Comparison of ENCODE assay signal across 28 mouse cellular contexts in genomic region chr5:91993061-91993460, GRCm38 (mm10). TPM values are rescaled to one million over a fixed set of nuclear protein-coding genes. Genes with fewer than 3 reads are reported as not detected.
DNase-seq lines count a peak whose midpoint lies in the region; TF ChIP-seq lines count a peak whose summit lies in the region.
"Had no signal": no experiment of that assay in that cellular context is flagged by ENCODE, and none has a peak within 500 bp of the region (broad histone marks: within the 10 kb centered on the region; RNA-seq: fewer than 3 reads in every experiment).

No protein-coding gene starts in this region.

- no peak for TF ChIP-seq CTCF in MEL (IDR thresholded peaks at IDR 0.05 in 2 of 3, conservative IDR thresholded peaks at IDR 0.05 in 1 of 3; ENCODE audit: control insufficient read depth in 1 of 3, insufficient read depth in 1 of 3, low read depth in 2 of 3, low read length in 3 of 3, poor library complexity in 1 of 3, severe bottlenecking in 1 of 3)

- no peaks in the 10 kb centered on the region for H3K79me2 ChIP-seq in MEL (ENCODE audit: control insufficient read depth, insufficient read depth, low read length, poor library complexity)

- H3K4me1 ChIP-seq in MEL (ENCODE audit: control insufficient read depth in 1 of 2, insufficient read depth in 2 of 2, low read length in 2 of 2): peaks cover 4 to 21% of the 10 kb centered on the region in 2 experiments; a peak in 3 of 4 replicates
- H3K4me1 ChIP-seq: embryonic facial prominence, embryonic 10.5 days; embryonic facial prominence, embryonic 12.5 days; forebrain, embryonic 12.5 days had no signal

- H3K27ac ChIP-seq in MEL (ENCODE audit: control insufficient read depth, low read depth, low read length): no peak overlapping the region
- H3K27ac ChIP-seq: embryonic facial prominence, embryonic 10.5 days; embryonic facial prominence, embryonic 12.5 days; forebrain, embryonic 12.5 days had no signal

- H3K9ac ChIP-seq in MEL (ENCODE audit: control insufficient read depth, low read depth, low read length, poor library complexity, severe bottlenecking): no peak overlapping the region
- H3K9ac ChIP-seq: embryonic facial prominence, embryonic 12.5 days; forebrain, embryonic 12.5 days had no signal

- peaks cover 0 to 15% of the 10 kb centered on the region in 2 experiments; a peak in 2 of 4 replicates for H3K36me3 ChIP-seq in MEL (ENCODE audit: control insufficient read depth in 1 of 2, insufficient read depth in 2 of 2, low read length in 2 of 2)
- no peaks in the 10 kb centered on the region for H3K36me3 ChIP-seq in splenic B cell, adult 2 months (ENCODE audit: control insufficient read depth, insufficient read depth, low read length, poor library complexity, severe bottlenecking)
- H3K36me3 ChIP-seq: embryonic facial prominence, embryonic 10.5 days; embryonic facial prominence, embryonic 12.5 days; forebrain, embryonic 12.5 days; G1E had no signal

- H3K4me3 ChIP-seq in MEL (ENCODE audit: control insufficient read depth in 1 of 2, insufficient read depth in 1 of 2, low read depth in 2 of 2, low read length in 2 of 2): no peak overlapping the region
- H3K4me3 ChIP-seq: embryonic facial prominence, embryonic 10.5 days; embryonic facial prominence, embryonic 12.5 days; forebrain, embryonic 12.5 days had no signal

- H3K27me3 ChIP-seq in MEL (ENCODE audit: control insufficient read depth in 1 of 2, insufficient read depth in 2 of 2, low read length in 2 of 2): no peaks in the 10 kb centered on the region
- H3K27me3 ChIP-seq in splenic B cell, adult 2 months (ENCODE audit: control insufficient read depth, insufficient read depth, low read length, poor library complexity, severe bottlenecking): no peaks in the 10 kb centered on the region
- H3K27me3 ChIP-seq: embryonic facial prominence, embryonic 12.5 days; forebrain, embryonic 12.5 days; Patski had no signal

- TF ChIP-seq RAD21 in MEL (IDR thresholded peaks at IDR 0.05; ENCODE audit: low read depth, low read length): no peak

- TF ChIP-seq EP300 in MEL (IDR thresholded peaks at IDR 0.05; ENCODE audit: low read depth in 1 of 2, low read length in 2 of 2): 0 out of 4 replicates have a peak, but pooled peaks of 1 of the 2 experiments have one; percentile 10

- TF ChIP-seq POLR2A in MEL (IDR thresholded peaks at IDR 0.05; ENCODE audit: control insufficient read depth in 1 of 2, insufficient read depth in 1 of 2, low read depth in 1 of 2, low read length in 2 of 2, poor library complexity in 1 of 2): no peak

- peak; percentile 4 for DNase-seq in 416B (ENCODE audit: low read depth)
- peak; percentile 35 for DNase-seq in A20 (ENCODE audit: low read depth, low spot score)
- DNase-seq in MEL (ENCODE audit: low read depth, low spot score): peak; percentile 60
- peak; percentile 55 for DNase-seq in splenic B cell, adult 2 months (ENCODE audit: low read depth, low spot score)
- DNase-seq in neural tube, embryonic 10.5 days (ENCODE audit: extremely low spot score, low spot score): no peak
- DNase-seq in lung, postnatal 25 days (ENCODE audit: low spot score): no peak
- no peak for DNase-seq in spleen, adult 12 weeks (ENCODE audit: low spot score)
- DNase-seq: adrenal gland, adult 8-10 months; adrenal gland, postnatal 14 days; adrenal gland, postnatal 36 days; cerebellum, adult 11-12 months; cerebellum, adult 2 months; cerebellum, adult 9-10 months; cerebellum, postnatal 10 days; cerebellum, postnatal 25 days had no signal

- no peaks in the 10 kb centered on the region for H3K9me3 ChIP-seq in MEL (replicated peaks; ENCODE audit: insufficient read depth, low read length)
- H3K9me3 ChIP-seq: embryonic facial prominence, embryonic 10.5 days; embryonic facial prominence, embryonic 12.5 days; forebrain, embryonic 12.5 days; G1E had no signal

TF ChIP-seq in MEL, 35 proteins besides CTCF, POLR2A, EP300 and RAD21:
- peak; percentile 91 for TF ChIP-seq ZNF384 (IDR thresholded peaks at IDR 0.05; ENCODE audit: low read depth, low read length)
- peak; percentile 33; the same call in 1 of the 2 replicates for TF ChIP-seq GATA1 (IDR thresholded peaks at IDR 0.05; ENCODE audit: low read depth, low read length)
- no peak for TF ChIP-seq MAFK (IDR thresholded peaks at IDR 0.05; ENCODE audit: borderline replicate concordance, low read depth, low read length)
- no peak for TF ChIP-seq USF1 (IDR thresholded peaks at IDR 0.05; ENCODE audit: low read depth, low read length)

RNA-seq across cellular contexts. Expression of gene Odaph, which starts 5.8 kb away (rescaled TPM):
- total RNA-seq in MEL (2012; rRNA removed): 0.27 TPM in 1 of 2 replicates, not detected in the other
- under 1 TPM in 1 of 2 experiments, not detected in 1; 0.65 TPM for polyA plus RNA-seq in MEL (2012; ENCODE audit: insufficient read depth in 1 of 2, insufficient read length in 2 of 2, low read depth in 1 of 2, low replicate concordance in 2 of 2, missing spikeins in 1 of 2)
- total RNA-seq: adrenal gland, adult 18-20 months; adrenal gland, adult 8-10 months; adrenal gland, postnatal 14 days; adrenal gland, postnatal 36 days had no signal
- polyA plus RNA-seq: activated CD4-positive, CD25-positive, alpha-beta regulatory T cell, adult 4 months; C2C12; cortical plate, adult 2 months; embryonic facial prominence, embryonic 10.5 days; embryonic facial prominence, embryonic 12.5 days; embryonic facial prominence, embryonic 14.5 days; forebrain, embryonic 12.5 days; forebrain, embryonic 14.5 days; forebrain, embryonic 16.5 days; frontal cortex, adult 2 months; G1E had no signal

RNA-seq across cellular contexts. Expression of gene Rchy1, which starts 30.2 kb away (rescaled TPM):
- total RNA-seq in MEL (2012; rRNA removed): 24.8 and 28.6 TPM in 2 replicates
- polyA plus RNA-seq in MEL (2012; ENCODE audit: insufficient read depth in 1 of 2, insufficient read length in 2 of 2, low read depth in 1 of 2, low replicate concordance in 2 of 2, missing spikeins in 1 of 2): 10 to 100 TPM; 26.9 to 74.4 TPM

RNA-seq across cellular contexts. Expression of gene Cdkl2, which starts 50.6 kb away (rescaled TPM):
- total RNA-seq in MEL (2012; rRNA removed): 0.08 and 0.26 TPM in 2 replicates
- under 1 TPM in 1 of 2 experiments, not detected in 1; 0.53 TPM for polyA plus RNA-seq in MEL (2012; ENCODE audit: insufficient read depth in 1 of 2, insufficient read length in 2 of 2, low read depth in 1 of 2, low replicate concordance in 2 of 2, missing spikeins in 1 of 2)

Comparison
In these comparisons a context has a peak if more than half of its experiments do, and no peak if none do; other contexts are left out.
1. DNase-seq: peak in 416B (single experiment), A20 (single experiment), MEL (single experiment) and splenic B cell, adult 2 months (single experiment); none in neural tube, embryonic 10.5 days (single experiment), lung, postnatal 25 days (single experiment) and spleen, adult 12 weeks (single experiment).